Mouse (Mus musculus): ENCODE results near the gene Gm4763.
"Not testable (repeated sequence)": the region's sequence is repeated elsewhere in the genome, so short reads cannot be mapped to it uniquely, and the experiment has no call there.

- TF ChIP-seq CTCF, EP300 (IDR thresholded peaks at IDR 0.05; ENCODE audit: low read depth): not testable (repeated sequence)
Observed at GRCm38 (mm10) chr7:24687519-24687918, 39.2 kb downstream of the Gm4763 start.

Measured in liver, postnatal 0 days (tissue).